Mouse (Mus musculus): ENCODE measurements around the gene Pcsk5. TPM values are rescaled to one million over a fixed set of nuclear protein-coding genes. Genes with fewer than 3 reads are reported as not detected.

Pcsk5 gene
- polyA plus RNA-seq, 2 experiments = 17.4 to 21.7 TPM

- ATAC-seq (ENCODE audit: low FRiP score, low read depth) = no peak
- 90% methylated on average over 2 of the region's 2 CpGs for WGBS
- H3K27ac ChIP-seq (replicated peaks; ENCODE audit: low read depth, low read length) = no peak overlapping the region
Measured at GRCm38 (mm10) chr19:17570936-17571335, 266.5 kb downstream of the Pcsk5 start.

GRCm38 (mm10) chr19:17567264-17567663, 270.2 kb downstream of the Pcsk5 start:
- H3K27me3 ChIP-seq (ENCODE audit: control insufficient read depth, insufficient read depth, low read length) = no peaks in the 10 kb centered on the region
- no peak overlapping the region for H3K9ac ChIP-seq (ENCODE audit: low read depth, low read length, severe bottlenecking)
- no peak overlapping the region for H3K27ac ChIP-seq (replicated peaks; ENCODE audit: low read depth, low read length)
- no peak overlapping the region for H3K4me3 ChIP-seq (replicated peaks; ENCODE audit: low read length)
- TF ChIP-seq POLR2A (IDR thresholded peaks at IDR 0.05; ENCODE audit: borderline replicate concordance, extremely low read depth, insufficient read depth, insufficient read length) = no peak
- no peak for ATAC-seq (ENCODE audit: low FRiP score, low read depth)
- no peaks in the 10 kb centered on the region for H3K4me1 ChIP-seq (ENCODE audit: control insufficient read depth, insufficient read depth, low read length)
- peaks cover 6% of the 10 kb centered on the region for H3K36me3 ChIP-seq (ENCODE audit: control insufficient read depth, insufficient read depth, low read length)
- 65% methylated on average over 3 of the region's 3 CpGs for WGBS
- DNase-seq (ENCODE audit: low spot score) = no peak
- no peak overlapping the region for H3K4me2 ChIP-seq (replicated peaks; ENCODE audit: low read depth, low read length, severe bottlenecking)
- H3K9me3 ChIP-seq (ENCODE audit: control insufficient read depth, low read length) = no peaks in the 10 kb centered on the region

More at GRCm38 (mm10) chr19:17570936-17571335, 266.5 kb downstream of the Pcsk5 start:
- Histone ChIP-seq H3K4me2 (replicated peaks; ENCODE audit: low read depth, low read length, severe bottlenecking) (no peak overlapping the region), H3K27me3 (ENCODE audit: control insufficient read depth, insufficient read depth, low read length) (no peaks in the 10 kb centered on the region), H3K4me3 (replicated peaks; ENCODE audit: low read length) (no peak overlapping the region), H3K4me1 (ENCODE audit: control insufficient read depth, insufficient read depth, low read length) (no peaks in the 10 kb centered on the region), H3K9ac (ENCODE audit: low read depth, low read length, severe bottlenecking) (no peak overlapping the region), H3K9me3 (ENCODE audit: control insufficient read depth, low read length) (no peaks in the 10 kb centered on the region), H3K36me3 (ENCODE audit: control insufficient read depth, insufficient read depth, low read length) (peaks cover 5% of the 10 kb centered on the region; the same call in 1 of the 2 replicates)
- DNase-seq (ENCODE audit: low spot score) = no peak
- TF ChIP-seq POLR2A (IDR thresholded peaks at IDR 0.05; ENCODE audit: borderline replicate concordance, extremely low read depth, insufficient read depth, insufficient read length) = no peak

- Histone ChIP-seq H3K9me3 (ENCODE audit: control insufficient read depth, low read length) (no peaks in the 10 kb centered on the region), H3K9ac (ENCODE audit: low read depth, low read length, severe bottlenecking) (no peak overlapping the region), H3K36me3 (ENCODE audit: control insufficient read depth, insufficient read depth, low read length) (peaks cover 6% of the 10 kb centered on the region), H3K4me1 (ENCODE audit: control insufficient read depth, insufficient read depth, low read length) (no peaks in the 10 kb centered on the region), H3K27ac (replicated peaks; ENCODE audit: low read depth, low read length) (no peak overlapping the region), H3K27me3 (ENCODE audit: control insufficient read depth, insufficient read depth, low read length) (no peaks in the 10 kb centered on the region), H3K4me3 (replicated peaks; ENCODE audit: low read length) (no peak overlapping the region), H3K4me2 (replicated peaks; ENCODE audit: low read depth, low read length, severe bottlenecking) (no peak overlapping the region)
- ATAC-seq (ENCODE audit: low FRiP score, low read depth) (no peak), DNase-seq (ENCODE audit: low spot score) (no peak)
- TF ChIP-seq POLR2A (IDR thresholded peaks at IDR 0.05; ENCODE audit: borderline replicate concordance, extremely low read depth, insufficient read depth, insufficient read length) = no peak
- WGBS = 79% methylated on average over 4 of the region's 4 CpGs
Measured at GRCm38 (mm10) chr19:17566097-17566496, 271.3 kb downstream of the Pcsk5 start.

- Histone ChIP-seq H3K27me3 (ENCODE audit: control insufficient read depth, insufficient read depth, low read length) (no peaks in the 10 kb centered on the region), H3K4me3 (replicated peaks; ENCODE audit: low read length) (no peak overlapping the region), H3K9me3 (ENCODE audit: control insufficient read depth, low read length) (no peaks in the 10 kb centered on the region), H3K27ac (replicated peaks; ENCODE audit: low read depth, low read length) (no peak overlapping the region), H3K4me2 (replicated peaks; ENCODE audit: low read depth, low read length, severe bottlenecking) (no peak overlapping the region), H3K36me3 (ENCODE audit: control insufficient read depth, insufficient read depth, low read length) (no peaks in the 10 kb centered on the region; the same call in 1 of the 2 replicates), H3K4me1 (ENCODE audit: control insufficient read depth, insufficient read depth, low read length) (no peaks in the 10 kb centered on the region), H3K9ac (ENCODE audit: low read depth, low read length, severe bottlenecking) (no peak overlapping the region)
- DNase-seq (ENCODE audit: low spot score) = no peak
- 79% methylated on average over 2 of the region's 2 CpGs for WGBS
- no peak for ATAC-seq (ENCODE audit: low FRiP score, low read depth)
- TF ChIP-seq POLR2A (IDR thresholded peaks at IDR 0.05; ENCODE audit: borderline replicate concordance, extremely low read depth, insufficient read depth, insufficient read length) = no peak
Measured at GRCm38 (mm10) chr19:17558764-17559163, 278.7 kb downstream of the Pcsk5 start.

- Histone ChIP-seq H3K4me2 (replicated peaks; ENCODE audit: low read depth, low read length, severe bottlenecking) (no peak overlapping the region), H3K36me3 (ENCODE audit: control insufficient read depth, insufficient read depth, low read length) (no peaks in the 10 kb centered on the region), H3K4me1 (ENCODE audit: control insufficient read depth, insufficient read depth, low read length) (no peaks in the 10 kb centered on the region), H3K9ac (ENCODE audit: low read depth, low read length, severe bottlenecking) (no peak overlapping the region), H3K27ac (replicated peaks; ENCODE audit: low read depth, low read length) (no peak overlapping the region), H3K4me3 (replicated peaks; ENCODE audit: low read length) (no peak overlapping the region), H3K9me3 (ENCODE audit: control insufficient read depth, low read length) (no peaks in the 10 kb centered on the region), H3K27me3 (ENCODE audit: control insufficient read depth, insufficient read depth, low read length) (no peaks in the 10 kb centered on the region)
- DNase-seq (ENCODE audit: low spot score) = no peak
- WGBS = 91% methylated on average over 7 of the region's 7 CpGs
- no peak for TF ChIP-seq POLR2A (IDR thresholded peaks at IDR 0.05; ENCODE audit: borderline replicate concordance, extremely low read depth, insufficient read depth, insufficient read length)
- no peak for ATAC-seq (ENCODE audit: low FRiP score, low read depth)
Measured at GRCm38 (mm10) chr19:17555159-17555558, 282.3 kb downstream of the Pcsk5 start.

- no peak for TF ChIP-seq POLR2A (IDR thresholded peaks at IDR 0.05; ENCODE audit: borderline replicate concordance, extremely low read depth, insufficient read depth, insufficient read length)
- Histone ChIP-seq H3K9me3 (ENCODE audit: control insufficient read depth, low read length) (no peaks in the 10 kb centered on the region), H3K27me3 (ENCODE audit: control insufficient read depth, insufficient read depth, low read length) (no peaks in the 10 kb centered on the region), H3K4me1 (ENCODE audit: control insufficient read depth, insufficient read depth, low read length) (no peaks in the 10 kb centered on the region), H3K4me3 (replicated peaks; ENCODE audit: low read length) (no peak overlapping the region), H3K9ac (ENCODE audit: low read depth, low read length, severe bottlenecking) (no peak overlapping the region), H3K4me2 (replicated peaks; ENCODE audit: low read depth, low read length, severe bottlenecking) (no peak overlapping the region), H3K36me3 (ENCODE audit: control insufficient read depth, insufficient read depth, low read length) (no peaks in the 10 kb centered on the region), H3K27ac (replicated peaks; ENCODE audit: low read depth, low read length) (no peak overlapping the region)
- 94% methylated on average over 2 of the region's 2 CpGs for WGBS
- DNase-seq (ENCODE audit: low spot score) (no peak), ATAC-seq (ENCODE audit: low FRiP score, low read depth) (no peak)
Measured at GRCm38 (mm10) chr19:17554571-17554970, 282.9 kb downstream of the Pcsk5 start.
